Mouse (Mus musculus): Measurements from ENCODE around the gene Gipc3. TPM values are rescaled to one million over a fixed set of nuclear protein-coding genes. Genes with fewer than 3 reads are reported as not detected.

Gipc3 gene
- polyA plus RNA-seq, 1 experiment from 2014 or later = 0.06 TPM

GRCm38 (mm10) chr10:81302288-81302687, 40.8 kb downstream of the Gipc3 start:
- H3K36me3 ChIP-seq = peaks cover 18% of the 10 kb centered on the region
- no peaks in the 10 kb centered on the region for H3K27me3 ChIP-seq
- H3K27ac ChIP-seq = no peak overlapping the region; the same call in 1 of the 2 replicates
- no peak overlapping the region for H3K4me3 ChIP-seq
- no peak for ATAC-seq (ENCODE audit: low FRiP score, low read depth)
- H3K4me1 ChIP-seq = peaks cover 16% of the 10 kb centered on the region
- 73% methylated on average over 4 of the region's 4 CpGs for WGBS
- H3K9me3 ChIP-seq = no peaks in the 10 kb centered on the region
- peak overlapping the region; percentile 40 for H3K9ac ChIP-seq
- H3K4me2 ChIP-seq (replicated peaks) = 0 out of 2 replicates have a peak overlapping the region, but pooled peaks have one; percentile 9

DNA sequence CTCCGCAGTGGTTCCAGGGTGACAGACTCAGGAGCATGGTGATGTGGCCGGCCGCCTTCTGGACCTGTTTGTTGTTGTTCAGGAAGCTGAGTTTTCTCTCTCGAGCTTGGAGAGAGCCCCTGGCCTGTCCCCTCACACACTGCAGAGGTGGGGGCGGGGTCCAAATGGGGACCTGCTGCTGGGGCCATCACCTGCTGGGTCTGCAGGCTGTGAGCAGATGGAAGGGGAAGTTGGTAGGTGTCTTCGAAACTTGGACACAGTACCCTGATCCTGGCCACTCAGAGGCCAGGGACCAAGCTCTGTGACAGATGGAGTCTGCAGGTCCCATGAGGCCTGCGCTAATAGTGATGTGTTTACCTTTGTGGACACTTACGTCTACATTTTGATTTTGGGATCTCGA, 41.7 kb downstream of the Gipc3 start:
- Histone ChIP-seq H3K4me2 (replicated peaks) (no peak overlapping the region), H3K27me3 (no peaks in the 10 kb centered on the region), H3K9me3 (no peaks in the 10 kb centered on the region), H3K4me3 (no peak overlapping the region), H3K4me1 (peaks cover 17% of the 10 kb centered on the region), H3K27ac (no peak overlapping the region), H3K36me3 (peaks cover 9% of the 10 kb centered on the region), H3K9ac (no peak overlapping the region)
- WGBS = 83% methylated on average over 9 of the region's 9 CpGs
- ATAC-seq (ENCODE audit: low FRiP score, low read depth) = no peak

DNA sequence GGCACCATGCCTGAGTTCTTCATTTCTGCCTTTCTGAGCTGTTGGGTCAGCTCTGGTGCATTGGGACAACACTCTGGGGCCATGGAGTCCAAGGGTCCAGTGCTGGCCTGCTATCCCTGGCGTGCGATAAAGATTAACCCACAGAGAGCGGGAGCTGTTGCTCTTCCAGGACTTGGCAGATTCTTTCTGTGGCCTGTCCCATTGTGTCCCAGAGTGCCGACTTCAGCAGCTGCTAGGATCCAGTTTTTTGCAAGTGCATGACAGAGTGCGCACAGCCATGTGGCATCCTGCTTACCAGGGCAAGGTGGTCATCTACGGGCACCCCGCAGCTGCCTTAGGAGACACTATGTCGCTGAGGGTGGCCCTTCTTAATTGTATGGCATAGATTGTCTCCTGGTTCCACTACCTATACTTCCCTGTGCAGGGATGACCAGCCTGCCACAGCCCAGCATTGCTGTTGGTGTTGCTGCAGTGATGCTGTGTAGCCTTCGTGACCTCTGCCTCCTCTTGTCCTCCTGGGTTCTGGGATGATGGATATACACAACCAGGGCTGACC, 42.6 kb downstream of the Gipc3 start:
- Histone ChIP-seq H3K4me3 (no peak overlapping the region), H3K9me3 (no peaks in the 10 kb centered on the region), H3K4me1 (peaks cover 21% of the 10 kb centered on the region), H3K36me3 (no peaks in the 10 kb centered on the region; the same call in 1 of the 2 replicates), H3K4me2 (replicated peaks) (no peak overlapping the region), H3K9ac (peak overlapping the region; percentile 31; the same call in 1 of the 2 replicates), H3K27ac (no peak overlapping the region), H3K27me3 (no peaks in the 10 kb centered on the region)
- WGBS = 85% methylated on average over 9 of the region's 9 CpGs
- ATAC-seq (ENCODE audit: low FRiP score, low read depth) = no peak

GRCm38 (mm10) chr10:81299585-81300351, 43.3 kb downstream of the Gipc3 start:
- no peaks in the 10 kb centered on the region for H3K9me3 ChIP-seq
- no peak overlapping the region for H3K4me2 ChIP-seq (replicated peaks)
- peak overlapping the region; percentile 31; the same call in 1 of the 2 replicates for H3K9ac ChIP-seq
- no peaks in the 10 kb centered on the region for H3K27me3 ChIP-seq
- no peak for ATAC-seq (ENCODE audit: low FRiP score, low read depth)
- no peaks in the 10 kb centered on the region; the same call in 1 of the 2 replicates for H3K36me3 ChIP-seq
- no peak overlapping the region for H3K27ac ChIP-seq
- H3K4me1 ChIP-seq = peaks cover 28% of the 10 kb centered on the region
- no peak overlapping the region for H3K4me3 ChIP-seq
- WGBS = 86% methylated on average over 14 of the region's 14 CpGs

DNA sequence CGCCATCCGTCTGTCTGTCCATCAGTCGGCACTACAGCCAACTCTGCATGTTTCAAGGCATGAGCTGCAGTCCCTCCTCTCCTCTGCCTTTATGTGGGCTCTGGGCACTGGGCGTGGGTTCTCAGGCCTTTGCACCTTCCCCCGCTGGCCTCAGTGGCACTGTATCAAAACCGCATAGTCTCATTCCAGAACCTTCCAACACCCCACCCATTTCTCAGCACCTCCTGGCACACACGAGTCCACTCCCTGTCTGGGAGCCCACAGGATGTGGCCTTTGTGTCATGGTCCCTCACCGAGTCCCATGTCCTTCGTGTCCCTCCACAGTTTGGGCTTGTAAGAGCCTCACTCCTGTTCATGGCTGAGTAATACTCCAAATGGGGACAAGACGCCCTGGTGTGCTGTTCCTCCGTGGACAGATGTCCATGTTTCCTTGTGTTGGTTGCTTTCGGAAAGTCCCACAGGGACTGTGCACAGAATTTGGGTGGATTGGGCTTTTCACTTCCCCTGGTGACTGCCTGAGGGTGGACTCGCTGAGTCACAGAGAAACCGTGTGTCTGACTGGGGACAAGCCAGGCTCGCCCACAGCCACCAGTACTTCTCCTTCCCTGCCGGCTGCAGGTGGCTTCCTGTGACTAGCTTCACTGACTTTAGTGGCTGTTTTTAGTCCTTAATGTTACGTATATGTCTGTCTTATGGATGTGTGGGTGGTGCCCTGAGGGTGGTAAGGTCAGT, 44.5 kb downstream of the Gipc3 start:
- peaks cover 40% of the 10 kb centered on the region for H3K4me1 ChIP-seq
- H3K4me3 ChIP-seq = no peak overlapping the region
- H3K9ac ChIP-seq = no peak overlapping the region
- ATAC-seq (ENCODE audit: low FRiP score, low read depth) = no peak
- 92% methylated on average over 17 of the region's 17 CpGs for WGBS
- H3K9me3 ChIP-seq = no peaks in the 10 kb centered on the region
- no peak overlapping the region for H3K4me2 ChIP-seq (replicated peaks)
- no peaks in the 10 kb centered on the region; the same call in 1 of the 2 replicates for H3K36me3 ChIP-seq
- H3K27me3 ChIP-seq = no peaks in the 10 kb centered on the region
- H3K27ac ChIP-seq = no peak overlapping the region

GRCm38 (mm10) chr10:81297845-81298244, 45.2 kb downstream of the Gipc3 start:
- Histone ChIP-seq H3K27me3 (no peaks in the 10 kb centered on the region), H3K9ac (peak overlapping the region; percentile 35; the same call in 1 of the 2 replicates), H3K36me3 (no peaks in the 10 kb centered on the region; the same call in 1 of the 2 replicates), H3K4me1 (peaks cover 34% of the 10 kb centered on the region), H3K9me3 (no peaks in the 10 kb centered on the region), H3K4me2 (replicated peaks) (no peak overlapping the region), H3K27ac (peak overlapping the region; percentile 33; the same call in 1 of the 2 replicates), H3K4me3 (no peak overlapping the region)
- 54% methylated on average over 10 of the region's 10 CpGs for WGBS
- ATAC-seq (ENCODE audit: low FRiP score, low read depth) = no peak

GRCm38 (mm10) chr10:81297246-81297645, 45.8 kb downstream of the Gipc3 start:
- peak overlapping the region; percentile 33; the same call in 1 of the 2 replicates for H3K27ac ChIP-seq
- H3K4me1 ChIP-seq = peaks cover 32% of the 10 kb centered on the region
- 82% methylated on average over 6 of the region's 6 CpGs for WGBS
- H3K4me2 ChIP-seq (replicated peaks) = no peak overlapping the region
- ATAC-seq (ENCODE audit: low FRiP score, low read depth) = no peak
- no peaks in the 10 kb centered on the region; the same call in 1 of the 2 replicates for H3K36me3 ChIP-seq
- H3K27me3 ChIP-seq = no peaks in the 10 kb centered on the region
- H3K9me3 ChIP-seq = no peaks in the 10 kb centered on the region
- H3K9ac ChIP-seq = no peak overlapping the region
- no peak overlapping the region for H3K4me3 ChIP-seq

- Histone ChIP-seq H3K4me3 (no peak overlapping the region), H3K4me2 (replicated peaks) (peak overlapping the region; percentile 91), H3K27me3 (peaks cover 17% of the 10 kb centered on the region), H3K9ac (peak overlapping the region; percentile 86; the same call in 1 of the 2 replicates), H3K36me3 (no peaks in the 10 kb centered on the region), H3K27ac (no peak overlapping the region), H3K4me1 (peaks cover 44% of the 10 kb centered on the region), H3K9me3 (no peaks in the 10 kb centered on the region)
- ATAC-seq (ENCODE audit: low FRiP score, low read depth) = no peak
- WGBS = 81% methylated on average over 6 of the region's 6 CpGs
Measured at GRCm38 (mm10) chr10:81295185-81295584, 47.9 kb downstream of the Gipc3 start.

GRCm38 (mm10) chr10:81294442-81294841, 48.6 kb downstream of the Gipc3 start:
- Histone ChIP-seq H3K4me2 (replicated peaks) (peak overlapping the region; percentile 91), H3K4me1 (peaks cover 49% of the 10 kb centered on the region), H3K27ac (no peak overlapping the region), H3K9me3 (no peaks in the 10 kb centered on the region), H3K36me3 (no peaks in the 10 kb centered on the region), H3K27me3 (peaks cover 24% of the 10 kb centered on the region), H3K9ac (peak overlapping the region; percentile 86), H3K4me3 (peak overlapping the region; percentile 79)
- no peak for ATAC-seq (ENCODE audit: low FRiP score, low read depth)
- WGBS = 33% methylated on average over 8 of the region's 8 CpGs

DNA sequence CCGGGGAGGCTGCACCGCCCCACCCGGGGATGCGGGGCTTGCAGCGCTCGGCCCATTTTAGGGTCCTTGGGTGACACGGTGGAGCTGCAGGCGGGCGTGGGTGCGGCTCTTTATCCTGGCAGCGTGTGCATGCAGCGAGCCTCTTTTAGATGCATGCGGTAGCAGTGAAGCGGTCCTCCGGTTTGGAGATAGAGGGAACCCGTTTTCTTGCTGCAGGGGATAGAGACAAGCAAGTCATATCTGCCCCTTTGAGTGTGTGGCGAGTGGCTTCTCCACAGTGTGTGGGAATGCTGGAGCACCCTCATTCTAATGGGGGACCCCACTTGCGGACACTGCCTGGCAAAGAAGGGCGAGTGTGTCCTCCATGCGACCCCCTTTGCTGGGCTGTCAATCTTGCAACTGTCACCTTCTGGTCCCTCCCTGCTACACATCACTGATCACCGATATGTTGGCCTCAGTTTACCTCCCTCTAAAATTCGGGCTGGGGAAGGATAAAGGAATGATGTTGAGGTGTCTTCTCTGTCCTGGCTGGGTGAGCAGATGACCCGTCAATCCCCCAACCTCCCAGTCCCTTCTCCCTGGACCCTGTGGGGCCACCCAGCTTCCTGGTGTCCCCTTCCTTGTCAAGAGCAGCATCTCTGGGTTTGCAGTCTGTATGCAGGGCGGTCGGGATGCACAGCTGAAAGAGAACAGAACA, 49.6 kb downstream of the Gipc3 start:
- ATAC-seq (ENCODE audit: low FRiP score, low read depth) = no peak
- peaks cover 27% of the 10 kb centered on the region for H3K27me3 ChIP-seq
- peaks cover 50% of the 10 kb centered on the region for H3K4me1 ChIP-seq
- no peaks in the 10 kb centered on the region for H3K9me3 ChIP-seq
- 3% methylated on average over 25 of the region's 25 CpGs for WGBS
- H3K9ac ChIP-seq = peak overlapping the region; percentile 86
- H3K36me3 ChIP-seq = no peaks in the 10 kb centered on the region
- H3K4me2 ChIP-seq (replicated peaks) = peak overlapping the region; percentile 91
- H3K27ac ChIP-seq = peak overlapping the region; percentile 85
- H3K4me3 ChIP-seq = peak overlapping the region; percentile 79

DNA sequence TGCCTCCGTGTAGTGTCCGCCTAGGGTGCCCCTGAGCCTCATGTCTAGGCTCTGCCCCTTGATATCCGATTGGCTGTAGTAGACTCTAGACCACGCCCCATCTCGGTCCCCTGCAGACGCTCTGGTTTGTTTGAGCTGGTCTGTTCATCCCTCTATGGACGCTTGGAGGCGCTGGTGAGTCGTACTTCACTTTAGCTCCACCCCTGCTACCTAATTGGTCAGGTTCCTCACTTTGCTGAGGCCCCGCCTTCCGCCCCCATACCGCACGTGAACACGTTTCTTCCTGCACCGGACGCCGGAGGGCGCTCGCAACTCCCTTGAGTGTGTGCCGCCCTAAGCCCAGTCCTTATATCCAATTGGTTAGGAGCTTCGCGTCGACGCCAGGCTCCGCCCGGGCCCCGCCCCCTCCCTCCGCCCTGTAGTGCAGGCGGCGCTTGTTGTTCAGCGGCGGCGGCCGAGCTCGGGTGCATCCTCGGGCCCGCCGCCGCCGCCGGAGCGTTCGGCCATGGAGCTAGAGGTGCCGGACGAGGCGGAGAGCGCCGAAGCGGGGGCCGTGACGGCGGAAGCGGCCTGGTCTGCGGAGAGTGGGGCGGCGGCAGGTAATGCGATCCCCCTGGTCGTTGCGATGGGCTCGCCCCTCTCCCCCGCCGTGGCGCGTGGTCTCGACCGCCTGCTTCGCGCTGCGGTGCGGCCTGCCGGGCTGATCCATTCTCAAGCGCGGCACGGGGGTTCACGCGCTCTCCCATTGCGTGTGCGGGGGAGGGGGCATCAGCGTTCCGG, 50.3 kb downstream of the Gipc3 start, which contains the start of gene Pip5k1c:
Pip5k1c (plus strand) TSS at position 410 of the 780 bp plus-strand sequence.
- peak; percentile 94 for ATAC-seq (ENCODE audit: low FRiP score, low read depth)
- Histone ChIP-seq H3K36me3 (no peaks in the 10 kb centered on the region), H3K9me3 (no peaks in the 10 kb centered on the region), H3K27me3 (peaks cover 35% of the 10 kb centered on the region), H3K4me3 (peak within 1 kb of the TSS; percentile 79), H3K9ac (peak within 1 kb of the TSS; percentile 86), H3K27ac (peak within 1 kb of the TSS; percentile 85), H3K4me2 (replicated peaks) (peak within 1 kb of the TSS; percentile 91), H3K4me1 (peaks cover 47% of the 10 kb centered on the region)
- WGBS = under 1% methylated on average over 76 of the region's 80 CpGs

All from limb, embryonic 13.5 days (tissue).